In the genomic region with DNA sequence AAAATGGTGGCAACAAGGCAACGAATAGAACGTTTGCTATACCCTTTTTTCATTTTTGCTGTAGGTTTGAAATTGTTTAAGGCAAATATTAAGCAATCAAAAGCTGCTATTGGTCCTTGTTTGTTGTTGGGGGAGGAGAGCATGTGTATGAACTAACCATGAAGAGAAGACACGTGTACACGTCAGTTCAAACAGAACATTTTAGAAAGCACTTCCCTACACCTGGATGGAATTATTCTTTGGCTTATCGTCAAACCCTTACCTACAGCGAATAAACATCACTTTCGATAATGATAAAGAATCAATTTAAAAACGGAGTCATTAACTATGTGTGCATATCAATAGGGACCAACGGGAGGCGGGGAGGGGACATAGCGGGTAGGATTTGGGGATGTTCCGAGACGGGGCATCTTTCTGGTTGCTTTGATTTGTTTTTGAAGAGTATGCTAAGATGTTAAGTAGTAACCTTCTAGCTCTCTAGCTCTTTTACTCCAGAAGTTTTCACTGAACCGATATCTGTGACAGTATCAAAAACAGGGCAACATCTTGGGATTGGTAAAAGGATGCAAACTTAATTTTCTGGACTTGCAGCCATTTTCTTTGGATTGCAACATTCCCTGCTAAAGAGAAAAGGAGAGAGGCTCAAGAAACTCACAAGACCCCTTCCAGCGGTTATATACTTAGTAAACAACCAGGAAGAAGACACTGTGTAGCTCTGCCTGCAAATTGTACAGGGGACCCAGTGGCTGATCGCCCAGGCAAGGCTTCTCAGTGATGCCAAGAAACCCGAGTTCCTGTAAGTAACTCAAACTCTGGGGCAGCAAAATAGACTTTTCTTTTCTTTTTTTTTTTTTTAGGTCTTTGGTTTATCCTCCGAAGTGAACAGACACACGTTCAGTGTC, we compare ENCODE assay signal across 9 mouse cellular contexts. TPM values are rescaled to one million over a fixed set of nuclear protein-coding genes. Genes with fewer than 3 reads are reported as not detected.
A peak's percentile ranks its signal among the peaks of the same experiment; 100 is the strongest.
DNase-seq lines count a peak whose midpoint lies in the region; ATAC-seq and TF ChIP-seq lines count a peak whose summit lies in the region.
"Had no signal": no experiment of that assay in that cellular context is flagged by ENCODE, and none has a peak within 500 bp of the region (broad histone marks: within the 10 kb centered on the region; RNA-seq: fewer than 3 reads in every experiment).

No protein-coding gene starts in this region.

- TF ChIP-seq POLR2A in lung, adult 2 months (IDR thresholded peaks at IDR 0.05; ENCODE audit: borderline replicate concordance, extremely low read depth, low read depth, low read length): no peak
- no peak for TF ChIP-seq POLR2A in bone marrow, adult 2 months (IDR thresholded peaks at IDR 0.05; ENCODE audit: borderline replicate concordance, control insufficient read depth, low read depth, low read length)

- TF ChIP-seq CTCF in lung, adult 2 months (IDR thresholded peaks at IDR 0.05; ENCODE audit: insufficient read depth, low read length): no peak
- no peak for TF ChIP-seq CTCF in bone marrow, adult 2 months (IDR thresholded peaks at IDR 0.05; ENCODE audit: control insufficient read depth, insufficient read depth, low read length)
- TF ChIP-seq CTCF in stomach, postnatal 0 days (IDR thresholded peaks at IDR 0.05; ENCODE audit: low read depth): no peak

- no peaks in the 10 kb centered on the region for H3K36me3 ChIP-seq in heart, embryonic 15.5 days
- no peaks in the 10 kb centered on the region for H3K36me3 ChIP-seq in liver, embryonic 12.5 days
- H3K36me3 ChIP-seq in stomach, postnatal 0 days (ENCODE audit: control insufficient read depth, insufficient read depth, low read length): no peaks in the 10 kb centered on the region

- no peaks in the 10 kb centered on the region for H3K9me3 ChIP-seq in heart, embryonic 15.5 days (replicated peaks)
- H3K9me3 ChIP-seq in liver, embryonic 12.5 days (replicated peaks): no peaks in the 10 kb centered on the region
- no peaks in the 10 kb centered on the region for H3K9me3 ChIP-seq in stomach, postnatal 0 days (ENCODE audit: control insufficient read depth, low read length)

- no peak for ATAC-seq in heart, embryonic 15.5 days (replicated peaks; ENCODE audit: insufficient number of reproducible peaks, insufficient read depth, low FRiP score, low read depth)
- no peak for ATAC-seq in liver, embryonic 12.5 days
- no peak for ATAC-seq in stomach, postnatal 0 days (ENCODE audit: low FRiP score, low TSS enrichment)

- no peak for TF ChIP-seq EP300 in stomach, postnatal 0 days (optimal IDR thresholded peaks at IDR 0.05)

- H3K4me3 ChIP-seq in lung, adult 2 months (replicated peaks; ENCODE audit: extremely low read depth, low read depth, low read length): peak overlapping the region; percentile 88
- peak overlapping the region; percentile 64 for H3K4me3 ChIP-seq in bone marrow, adult 2 months (replicated peaks; ENCODE audit: control insufficient read depth, low read depth, low read length)
- H3K4me3 ChIP-seq in heart, embryonic 15.5 days: peak overlapping the region; percentile 62
- H3K4me3 ChIP-seq in liver, embryonic 12.5 days: peak overlapping the region; percentile 75
- peak overlapping the region; percentile 74 for H3K4me3 ChIP-seq in stomach, postnatal 0 days (ENCODE audit: low read depth, low read length)

- peak overlapping the region; percentile 22; the same call in 1 of the 2 replicates for H3K27ac ChIP-seq in bone marrow, adult 2 months (ENCODE audit: control insufficient read depth, insufficient read depth, low read depth, low read length, poor library complexity)
- H3K27ac ChIP-seq in heart, embryonic 15.5 days: peak overlapping the region; percentile 83
- peak overlapping the region; percentile 90 for H3K27ac ChIP-seq in liver, embryonic 12.5 days
- H3K27ac ChIP-seq in stomach, postnatal 0 days (replicated peaks): peak overlapping the region; percentile 53

- peak overlapping the region; percentile 84 for H3K4me2 ChIP-seq in heart, embryonic 15.5 days
- H3K4me2 ChIP-seq in liver, embryonic 12.5 days: peak overlapping the region; percentile 96
- H3K4me2 ChIP-seq in stomach, postnatal 0 days (replicated peaks; ENCODE audit: low read depth): peak overlapping the region; percentile 81

- peak overlapping the region; percentile 64 for H3K9ac ChIP-seq in heart, embryonic 15.5 days
- peak overlapping the region; percentile 77 for H3K9ac ChIP-seq in liver, embryonic 12.5 days
- peak overlapping the region; percentile 55 for H3K9ac ChIP-seq in stomach, postnatal 0 days (ENCODE audit: low read length)

- no peak for DNase-seq in lung, adult 2 months
- no peak for DNase-seq in lung, postnatal 36 days
- no peak for DNase-seq in stomach, postnatal 0 days (ENCODE audit: low spot score)
- DNase-seq in left cerebral cortex, postnatal 4 days: no peak
- DNase-seq in right cerebral cortex, adult 2 months (ENCODE audit: low spot score in 2 of 2): no peak

- intact Hi-C loops in left cerebral cortex, postnatal 4 days (cut with DNase I): loop anchor here (5.0 kb wide), 1 partner anchor 215 kb away; no protein-coding TSS in a partner anchor

- WGBS in lung, adult 2 months: under 1% methylated on average over 19 of the region's 19 CpGs
- under 1% methylated on average over 19 of the region's 19 CpGs for WGBS in bone marrow, adult 2 months
- WGBS in heart, embryonic 15.5 days: 1% methylated on average over 19 of the region's 19 CpGs
- WGBS in liver, embryonic 12.5 days (ENCODE audit: insufficient replicate concordance): under 1% methylated on average over 19 of the region's 19 CpGs
- WGBS in stomach, postnatal 0 days: under 1% methylated on average over 19 of the region's 19 CpGs

- no peaks in the 10 kb centered on the region for H3K27me3 ChIP-seq in heart, embryonic 15.5 days
- no peaks in the 10 kb centered on the region for H3K27me3 ChIP-seq in liver, embryonic 12.5 days (replicated peaks)
- H3K27me3 ChIP-seq in stomach, postnatal 0 days (ENCODE audit: control insufficient read depth, insufficient read depth, low read length): no peaks in the 10 kb centered on the region

- H3K4me1 ChIP-seq in lung, adult 2 months (ENCODE audit: control insufficient read depth, insufficient read depth, low read length): no peaks in the 10 kb centered on the region; the same call in 1 of the 2 replicates
- H3K4me1 ChIP-seq in bone marrow, adult 2 months (ENCODE audit: control insufficient read depth, insufficient read depth, low read length): no peaks in the 10 kb centered on the region; the same call in 1 of the 2 replicates
- H3K4me1 ChIP-seq in heart, embryonic 15.5 days (replicated peaks): peaks cover 4% of the 10 kb centered on the region
- H3K4me1 ChIP-seq in liver, embryonic 12.5 days: peaks cover 18% of the 10 kb centered on the region
- H3K4me1 ChIP-seq in stomach, postnatal 0 days (replicated peaks; ENCODE audit: control insufficient read depth, insufficient read depth): no peaks in the 10 kb centered on the region

RNA-seq across cellular contexts. Expression of a gene that starts 22.5 kb away (rescaled TPM):
- 4.6 and 13.8 TPM in 2 replicates for polyA plus RNA-seq in lung, adult 2 months (2012; rRNA removed)
- polyA plus RNA-seq in bone marrow, adult 2 months (2011; ENCODE audit: insufficient read depth, insufficient read length, low replicate concordance, missing spikeins): 0.75 TPM in 1 of 2 replicates, not detected in the other
- polyA plus RNA-seq in heart, embryonic 15.5 days (2015; fragmentation: Nextera tagmentation; extraction: Ambion mirVana): 7.9 and 8.0 TPM in 2 replicates
- 0.68 and 0.98 TPM in 2 replicates for polyA plus RNA-seq in liver, embryonic 12.5 days (2016; fragmentation: Nextera tagmentation; extraction: Ambion mirVana)
- 0.10 and 0.28 TPM in 2 replicates for polyA plus RNA-seq in stomach, postnatal 0 days (2015; fragmentation: Nextera tagmentation; extraction: Ambion mirVana)
- total RNA-seq in left cerebral cortex, postnatal 4 days (2021): 1 to 10 TPM; 1.1 TPM
- total RNA-seq: common myeloid progenitor, adult 5-6 weeks had no signal

RNA-seq across cellular contexts. Expression of a gene that starts 50.3 kb away (rescaled TPM):
- not detected in 2 replicates for polyA plus RNA-seq in lung, adult 2 months (2012; rRNA removed)
- not detected in 2 replicates for polyA plus RNA-seq in bone marrow, adult 2 months (2011; ENCODE audit: insufficient read depth, insufficient read length, low replicate concordance, missing spikeins)
- polyA plus RNA-seq in heart, embryonic 15.5 days (2015; fragmentation: Nextera tagmentation; extraction: Ambion mirVana): 0.53 and 1.0 TPM in 2 replicates
- not detected in 2 replicates for polyA plus RNA-seq in liver, embryonic 12.5 days (2016; fragmentation: Nextera tagmentation; extraction: Ambion mirVana)
- 0.18 and 0.36 TPM in 2 replicates for polyA plus RNA-seq in stomach, postnatal 0 days (2015; fragmentation: Nextera tagmentation; extraction: Ambion mirVana)
- total RNA-seq in left cerebral cortex, postnatal 4 days (2021): not detected
- total RNA-seq: common myeloid progenitor, adult 5-6 weeks had no signal

RNA-seq across cellular contexts. Expression of a gene that starts 55.3 kb away (rescaled TPM):
- polyA plus RNA-seq in lung, adult 2 months (2012; rRNA removed): 687 and 806 TPM in 2 replicates
- 104 and 163 TPM in 2 replicates for polyA plus RNA-seq in bone marrow, adult 2 months (2011; ENCODE audit: insufficient read depth, insufficient read length, low replicate concordance, missing spikeins)
- 206 and 208 TPM in 2 replicates for polyA plus RNA-seq in heart, embryonic 15.5 days (2015; fragmentation: Nextera tagmentation; extraction: Ambion mirVana)
- polyA plus RNA-seq in liver, embryonic 12.5 days (2016; fragmentation: Nextera tagmentation; extraction: Ambion mirVana): 28.6 and 29.9 TPM in 2 replicates
- polyA plus RNA-seq in stomach, postnatal 0 days (2015; fragmentation: Nextera tagmentation; extraction: Ambion mirVana): 273 and 276 TPM in 2 replicates
- total RNA-seq in left cerebral cortex, postnatal 4 days (2021): 10 to 100 TPM; 65.2 to 69.2 TPM

Comparison
In these comparisons a context has a peak if more than half of its experiments do, and no peak if none do; other contexts are left out.
1. H3K27ac ChIP-seq: peak in every context shown above with its lines; median percentile 90 in liver, embryonic 12.5 days; 83 in heart, embryonic 15.5 days; 53 in stomach, postnatal 0 days; 22 in bone marrow, adult 2 months.